Mouse (Mus musculus) frontal cortex, adult (tissue): Measurements from ENCODE around the gene Saysd1.
A peak's percentile ranks its signal among the peaks of the same experiment; 100 is the strongest.

Source experiments
- ATAC-seq: cut with Nextera tagmentation; 2 replicates; pipeline ENCODE4 v1.9.2; 2017; ENCODE audit warnings: mild to moderate bottlenecking, moderate library complexity, mixed read lengths; ENCODE audit not compliant: low TSS enrichment

Saysd1 gene

DNA sequence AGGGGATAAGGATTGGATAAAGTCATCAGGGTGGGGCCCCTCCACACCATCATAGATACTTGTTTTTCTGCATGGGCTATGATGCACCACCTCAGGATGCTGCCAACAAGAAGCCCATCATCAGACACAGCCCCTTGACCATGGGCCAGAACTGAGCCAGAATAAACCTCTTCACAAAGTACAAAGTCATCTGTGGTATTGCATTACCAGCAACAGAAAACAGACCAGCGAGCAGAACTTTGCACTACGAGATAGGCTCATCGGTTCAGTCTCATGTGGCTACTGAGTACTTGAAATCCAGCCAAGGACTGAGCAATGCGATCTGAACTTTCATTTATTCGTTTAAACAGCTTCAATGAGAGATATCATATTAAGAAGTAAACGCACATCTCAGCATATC lies 24.4 kb upstream of the Saysd1 start:
- ATAC-seq: no peak

- ATAC-seq: no peak
Observed at GRCm38 (mm10) chr14:20158727-20159681, 20.7 kb upstream of the Saysd1 start.

GRCm38 (mm10) chr14:20157595-20157994 lies 19.3 kb upstream of the Saysd1 start:
- ATAC-seq: no peak

- no peak for ATAC-seq
Observed at GRCm38 (mm10) chr14:20155718-20156117, 17.4 kb upstream of the Saysd1 start.

DNA sequence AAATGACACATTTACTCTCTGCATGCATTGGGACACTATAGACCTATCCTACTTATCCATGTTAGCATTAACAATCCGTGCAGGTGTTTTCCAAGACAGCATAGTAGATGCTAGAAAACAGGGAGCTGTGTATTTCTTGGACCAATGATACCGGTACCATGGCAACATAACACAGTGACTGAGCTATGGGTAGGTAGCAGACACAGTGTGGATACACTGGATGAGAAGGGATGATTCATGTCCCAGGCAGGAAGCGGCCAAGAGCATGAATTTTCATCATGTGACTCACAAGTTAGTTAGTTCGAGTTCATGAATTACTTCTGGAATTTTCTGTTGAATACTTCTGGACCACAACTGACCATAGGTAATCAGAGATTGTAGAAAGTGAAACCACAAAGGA lies 16.6 kb upstream of the Saysd1 start:
- ATAC-seq: peak; percentile 85

DNA sequence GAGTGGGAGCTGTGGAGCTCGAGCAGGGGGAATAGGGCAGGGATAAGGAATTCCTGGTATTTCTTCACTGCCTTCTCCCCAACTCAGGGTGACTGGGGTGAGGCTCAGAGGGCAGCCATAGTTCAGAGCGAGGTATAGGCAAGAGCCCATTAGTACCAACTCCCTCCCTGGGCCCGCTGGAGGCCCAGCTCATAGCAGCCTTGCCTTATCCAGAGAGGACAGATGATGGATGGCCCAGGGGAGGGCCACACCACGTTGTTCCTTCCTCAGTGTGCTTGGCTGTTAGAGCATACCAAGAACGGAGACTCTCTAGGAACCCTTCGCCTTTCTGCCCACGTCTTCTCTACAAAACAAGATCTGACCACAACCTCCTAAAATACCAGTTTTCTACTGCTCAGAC lies 15.9 kb upstream of the Saysd1 start:
- no peak for ATAC-seq

DNA sequence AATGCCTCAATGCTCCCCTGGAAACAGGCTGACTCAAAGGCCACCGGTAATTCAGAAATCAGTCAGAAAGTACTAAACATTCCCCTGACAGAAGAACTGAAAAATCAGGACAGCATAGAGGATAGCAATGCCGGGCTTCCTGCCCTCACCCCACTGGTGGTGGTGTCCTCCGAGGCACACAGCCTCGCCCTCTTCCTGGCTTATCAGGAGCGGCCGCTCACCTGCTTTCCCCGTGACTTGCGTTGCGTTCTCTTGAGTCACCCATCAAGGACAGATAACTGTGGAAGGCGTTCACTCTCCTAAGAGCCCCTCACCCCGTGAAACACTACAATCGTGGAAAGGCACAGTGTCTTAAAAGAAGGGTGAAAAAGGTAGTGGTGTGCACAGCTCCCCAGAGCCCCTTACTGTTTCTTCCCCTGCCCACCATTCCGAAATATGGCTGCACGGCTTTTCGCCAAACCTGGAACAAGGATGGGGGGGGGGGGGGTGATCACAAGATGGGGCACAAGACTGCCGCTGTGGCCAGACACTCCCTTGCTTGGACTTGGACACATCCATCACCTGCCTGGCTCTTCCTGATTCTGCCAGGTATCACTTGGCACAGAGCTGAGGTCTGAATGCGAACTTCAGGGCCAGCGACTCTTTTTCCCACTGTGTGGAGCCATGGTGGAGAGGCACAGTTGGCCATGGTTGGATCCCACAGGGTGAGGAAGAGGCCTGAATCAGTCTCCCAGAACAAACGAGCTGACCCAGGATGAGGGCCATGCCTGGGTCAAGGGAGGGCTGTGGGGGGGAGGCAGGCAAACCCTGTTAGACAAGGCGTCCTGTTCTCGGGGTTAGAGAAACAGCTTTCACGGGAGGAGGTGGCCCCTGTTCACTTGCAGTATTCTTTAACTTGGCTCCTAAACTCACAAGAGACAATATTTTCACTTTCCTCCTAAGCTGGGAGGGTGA lies 11.1 kb upstream of the Saysd1 start:
- ATAC-seq: no peak

- ATAC-seq: no peak
Observed at GRCm38 (mm10) chr14:20148514-20148913, 10.2 kb upstream of the Saysd1 start.

- ATAC-seq: no peak
Observed at GRCm38 (mm10) chr14:20147854-20148253, 9.5 kb upstream of the Saysd1 start.

GRCm38 (mm10) chr14:20144093-20144492 lies 5.8 kb upstream of the Saysd1 start:
- ATAC-seq: peak; percentile 55; the same call in 1 of the 2 replicates

GRCm38 (mm10) chr14:20134965-20135671 lies 3.2 kb downstream of the Saysd1 start:
- no peak for ATAC-seq

- ATAC-seq: no peak
Observed at GRCm38 (mm10) chr14:20128162-20128561, 10.2 kb downstream of the Saysd1 start.

DNA sequence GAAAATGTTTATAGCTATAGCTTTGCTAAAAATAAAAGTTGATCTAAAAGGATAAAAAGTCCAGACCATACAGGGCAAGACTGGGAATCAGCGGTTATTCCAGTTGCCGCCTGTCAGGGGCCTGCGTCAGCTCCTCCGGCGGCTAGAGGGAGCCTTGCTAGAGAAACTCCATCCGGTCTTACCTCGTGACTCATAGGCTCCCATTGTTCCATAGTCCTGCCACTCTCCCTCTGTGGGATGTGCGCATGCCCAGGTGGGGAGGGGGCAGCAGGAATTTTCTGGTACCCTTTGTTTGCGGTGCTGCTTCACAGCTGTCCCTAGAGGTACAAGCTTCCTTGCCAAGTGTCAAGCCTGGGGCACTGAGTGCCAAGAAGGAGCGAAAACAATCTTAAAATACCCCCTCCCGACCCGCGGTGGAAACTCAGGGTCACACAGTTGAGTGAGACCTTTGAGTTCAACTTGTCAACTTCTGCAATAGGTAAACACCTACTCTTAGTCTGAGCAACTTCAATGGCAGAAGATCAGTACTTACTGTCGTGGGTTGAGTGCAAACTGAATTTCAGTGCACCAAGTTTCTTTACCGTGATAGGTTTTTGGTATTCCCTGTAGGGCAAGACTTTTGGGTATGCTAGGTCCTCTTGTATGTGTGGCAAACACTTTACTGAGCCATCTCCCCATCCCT lies 10.8 kb downstream of the Saysd1 start:
- no peak for ATAC-seq

DNA sequence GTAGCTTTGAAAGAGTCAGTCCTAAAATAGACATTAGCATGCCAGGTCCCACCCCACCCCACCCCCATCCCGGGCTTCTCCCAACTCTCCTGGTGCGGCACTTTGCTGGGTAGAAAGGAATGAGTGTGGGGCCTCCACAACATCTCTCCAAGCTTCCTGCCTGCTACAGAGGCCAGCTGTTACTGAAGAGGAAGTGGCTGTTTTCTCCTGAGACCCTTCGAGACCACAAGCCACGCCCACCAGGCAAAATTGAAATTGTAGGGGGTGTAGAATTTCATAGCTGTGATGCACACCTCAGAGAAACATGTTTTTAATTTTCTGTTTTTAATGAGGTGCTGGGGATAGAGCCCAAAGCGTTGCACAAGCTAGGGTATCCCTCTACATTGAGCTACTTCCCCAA lies 17.5 kb downstream of the Saysd1 start:
- ATAC-seq: no peak

DNA sequence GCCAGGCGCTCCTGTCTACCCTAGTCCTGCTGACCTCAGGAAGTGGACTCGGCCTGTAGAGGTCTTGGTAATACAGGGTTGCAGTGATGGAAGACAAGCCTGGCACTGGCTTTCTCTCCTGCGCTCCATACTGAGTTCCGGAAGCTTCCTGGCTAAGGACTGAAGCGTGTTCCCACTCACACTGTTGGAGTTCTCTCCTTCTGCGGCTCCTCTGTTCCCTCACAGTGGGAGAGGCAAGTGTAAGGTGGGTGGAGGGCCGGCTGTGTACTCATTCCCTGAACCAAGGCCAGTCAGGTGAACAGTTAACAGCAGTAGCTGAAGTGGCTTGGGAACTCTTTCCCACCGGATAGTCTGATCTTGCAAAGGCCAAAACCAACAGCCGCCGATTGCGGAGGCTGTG lies 18.3 kb downstream of the Saysd1 start:
- peak; percentile 96 for ATAC-seq

DNA sequence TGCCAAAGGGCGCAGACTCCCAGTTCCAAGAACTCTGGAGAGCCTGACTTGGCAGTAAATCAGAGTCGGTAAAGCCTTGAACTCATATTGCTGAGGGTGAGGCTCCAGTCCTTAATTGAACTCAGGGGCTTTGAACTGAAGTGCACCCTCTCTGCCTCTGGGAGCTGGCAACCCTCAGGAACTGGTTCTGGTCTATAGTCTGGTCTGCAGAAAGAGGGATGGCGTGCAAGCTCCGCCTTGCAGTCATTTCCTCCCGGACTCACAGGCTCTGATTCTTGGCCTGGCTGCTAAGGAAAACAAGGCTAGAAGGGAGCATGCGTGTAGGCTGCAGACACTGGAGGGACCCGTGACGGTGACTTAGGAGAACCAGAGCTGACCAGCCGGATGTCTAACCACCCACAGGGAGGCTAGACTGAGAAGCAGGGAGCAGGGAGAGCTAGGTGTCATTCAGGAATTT lies 22.2 kb downstream of the Saysd1 start:
- no peak for ATAC-seq

GRCm38 (mm10) chr14:20114951-20115350 lies 23.4 kb downstream of the Saysd1 start:
- ATAC-seq: no peak

GRCm38 (mm10) chr14:20113964-20114363 lies 24.4 kb downstream of the Saysd1 start:
- peak; percentile 95 for ATAC-seq

GRCm38 (mm10) chr14:20113189-20113961 lies 25.0 kb downstream of the Saysd1 start:
- 0 out of 2 replicates have a peak, but pooled peaks have one; percentile 16 for ATAC-seq

GRCm38 (mm10) chr14:20112218-20112617 lies 26.1 kb downstream of the Saysd1 start:
- ATAC-seq: no peak
